Mouse (Mus musculus) CH12.LX (cell line): ENCODE results near the gene Gm21663. TPM values are rescaled to one million over a fixed set of nuclear protein-coding genes. Genes with fewer than 3 reads are reported as not detected.

Source experiments
- DNase-seq: peaks from one replicate; pipeline ENCODE4 v3.0.0-alpha.2; 2013; ENCODE audit errors: extremely low read depth
- H3K27ac ChIP-seq: 2 replicates; pipeline ENCODE4 v1.5.1; 2012; ENCODE audit warnings: low read depth, mild to moderate bottlenecking, control low read depth, moderate library complexity; ENCODE audit not compliant: insufficient read depth
- H3K27me3 ChIP-seq: replicated peaks from 2 replicates; pipeline ENCODE3; 2012; ENCODE audit warnings: inconsistent platforms
- H3K36me3 ChIP-seq, 2 experiments: replicated peaks in 1 of 2; 2 replicates each; pipeline versions ENCODE3 to v1.6.1; 2012; ENCODE audit warnings: inconsistent platforms in 1 of 2, low read length in 1 of 2, mild to moderate bottlenecking in 1 of 2, mixed read lengths in 1 of 2, moderate library complexity in 1 of 2; ENCODE audit not compliant: control insufficient read depth in 1 of 2, insufficient read depth in 1 of 2
- H3K4me1 ChIP-seq, 2 experiments: 2 replicates each; pipeline ENCODE4 v1.6.1; 2012; ENCODE audit warnings: inconsistent platforms in 1 of 2, moderate library complexity in 1 of 2; ENCODE audit not compliant: insufficient read depth in 2 of 2, control insufficient read depth in 1 of 2
- H3K4me2 ChIP-seq: 2 replicates; pipeline ENCODE4 v1.6.1; 2012; ENCODE audit warnings: low read depth, mild to moderate bottlenecking, control low read depth; ENCODE audit not compliant: poor library complexity, insufficient read depth, severe bottlenecking
- H3K4me3 ChIP-seq, 3 experiments: fragments of 150-350 bp in 1 of 3; sonication (generic) in 1 of 3; replicated peaks in 1 of 3; 2 replicates each; pipeline versions ENCODE3 to v1.5.1; 2011 to 2012; ENCODE audit warnings: low read depth in 2 of 3, low read length in 2 of 3, mild to moderate bottlenecking in 2 of 3, moderate library complexity in 2 of 3, control low read depth in 1 of 3, improper control_type of control experiment in 1 of 3, inconsistent platforms in 1 of 3, mixed read lengths in 1 of 3; ENCODE audit not compliant: poor library complexity in 1 of 3
- H3K79me2 ChIP-seq: replicated peaks from 2 replicates; pipeline ENCODE4 v1.6.1; 2012; ENCODE audit warnings: mild to moderate bottlenecking, moderate library complexity; ENCODE audit not compliant: control insufficient read depth, poor library complexity, insufficient read depth, severe bottlenecking; ENCODE audit errors: extremely low read depth
- H3K9ac ChIP-seq: 2 replicates; pipeline ENCODE4 v1.6.1; 2012; ENCODE audit warnings: low read depth, mild to moderate bottlenecking, control low read depth, moderate library complexity; ENCODE audit not compliant: insufficient read depth
- H3K9me3 ChIP-seq: replicated peaks from 2 replicates; pipeline ENCODE3; 2012; ENCODE audit warnings: low read length, inconsistent platforms, mixed read lengths
- E2F4 ChIP-seq: IDR thresholded peaks from 2 replicates; pipeline ENCODE4 v1.6.1; 2011; ENCODE audit warnings: low read depth, low read length, improper control_type of control experiment; ENCODE audit not compliant: insufficient replicate concordance
- GABPA ChIP-seq: IDR thresholded peaks from 2 replicates; pipeline ENCODE4 v1.6.1; 2012; ENCODE audit warnings: low read depth, low read length, improper control_type of control experiment, inconsistent platforms; ENCODE audit not compliant: insufficient replicate concordance
- JUN ChIP-seq: IDR thresholded peaks from 2 replicates; pipeline ENCODE4 v1.6.1; 2011; ENCODE audit warnings: low read depth, mild to moderate bottlenecking, low read length, improper control_type of control experiment, moderate library complexity; ENCODE audit not compliant: insufficient read depth
- KAT2A ChIP-seq: IDR thresholded peaks from 2 replicates; pipeline ENCODE4 v1.6.1; 2012; ENCODE audit warnings: low read length, improper control_type of control experiment, inconsistent platforms; ENCODE audit not compliant: insufficient replicate concordance
- MAX ChIP-seq: IDR thresholded peaks from 2 replicates; pipeline ENCODE4 v1.6.1; 2011; ENCODE audit warnings: low read length, improper control_type of control experiment
- MAZ ChIP-seq: IDR thresholded peaks from 2 replicates; pipeline ENCODE4 v1.6.1; 2012; ENCODE audit warnings: low read depth, mild to moderate bottlenecking, inconsistent platforms, low read length, improper control_type of control experiment, moderate library complexity
- MEF2A ChIP-seq: IDR thresholded peaks from 2 replicates; pipeline ENCODE4 v1.6.1; 2014; ENCODE audit warnings: low read depth, mild to moderate bottlenecking, inconsistent platforms, low read length, improper control_type of control experiment, borderline replicate concordance
- NELFE ChIP-seq: IDR thresholded peaks from 2 replicates; pipeline ENCODE4 v1.6.1; 2011; ENCODE audit warnings: low read depth, low read length, improper control_type of control experiment
- NRF1 ChIP-seq: IDR thresholded peaks from 2 replicates; pipeline ENCODE4 v1.6.1; 2014; ENCODE audit warnings: low read depth, mild to moderate bottlenecking, inconsistent platforms, low read length, improper control_type of control experiment, moderate library complexity
- POLR2A ChIP-seq: IDR thresholded peaks from 2 replicates; pipeline ENCODE4 v1.6.1; 2011; ENCODE audit warnings: low read depth, mild to moderate bottlenecking, improper control_type of control experiment, low read length
- POLR2AphosphoS2 ChIP-seq: IDR thresholded peaks from 2 replicates; pipeline ENCODE4 v1.6.1; 2011; ENCODE audit warnings: low read depth, low read length, improper control_type of control experiment
- RCOR1 ChIP-seq: conservative IDR thresholded peaks from 2 replicates; pipeline ENCODE4 v1.6.1; 2012; ENCODE audit warnings: low read depth, mild to moderate bottlenecking, inconsistent platforms, low read length, improper control_type of control experiment
- SIN3A ChIP-seq: IDR thresholded peaks from 2 replicates; pipeline ENCODE4 v1.6.1; 2012; ENCODE audit warnings: low read length, improper control_type of control experiment, inconsistent platforms
- TBP ChIP-seq: conservative IDR thresholded peaks from 2 replicates; pipeline ENCODE4 v1.6.1; 2011; ENCODE audit warnings: low read depth, low read length, improper control_type of control experiment
- USF1 ChIP-seq: IDR thresholded peaks from 2 replicates; pipeline ENCODE4 v1.6.1; 2014; ENCODE audit warnings: low read depth, mild to moderate bottlenecking, inconsistent platforms, low read length, improper control_type of control experiment
- ZKSCAN1 ChIP-seq: IDR thresholded peaks from 2 replicates; pipeline ENCODE4 v1.6.1; 2012; ENCODE audit warnings: low read depth, inconsistent platforms, low read length, improper control_type of control experiment, borderline replicate concordance
- ZNF384 ChIP-seq: IDR thresholded peaks from 2 replicates; pipeline ENCODE4 v1.6.1; 2012; ENCODE audit warnings: low read depth, low read length, improper control_type of control experiment, inconsistent platforms
- dilution Hi-C: fragments of 300-500 bp; cut with MboI; formaldehyde crosslinking; loops from 2 replicates; pipeline ENCODE4 v1.14.3; 2020; ENCODE audit warnings: low sequenced_read_pairs; ENCODE audit not compliant: extremely low pct_unique_long_range_greater_than_20kb, extremely low pct_ligation_motif_present
- in situ Hi-C: fragments of 300-500 bp; cut with MboI; formaldehyde crosslinking; loops from 3 replicates; pipeline ENCODE4 v1.14.3; 2019; ENCODE audit warnings: low sequenced_read_pairs, low pct_ligation_motif_present, low pct_unique_long_range_greater_than_20kb, mixed read lengths
- polyA plus RNA-seq: library from polyadenylated mRNA; unstranded; fragments of >175 nt; gene quantifications from 2 replicates; pipeline ENCODE4 v1.2.1, GENCODE M21; 2012; ENCODE audit warnings: low read depth; ENCODE audit not compliant: insufficient read length
- total RNA-seq, 2 experiments: library from RNA; depleted of rRNA; stranded (reverse); fragments of 300-350 nt in 1 of 2; fragments of >200 nt in 1 of 2; gene quantifications; 2 replicates each; pipeline ENCODE4 v1.2.3; 2012 to 2014

Gene Gm21663
- total and polyA plus RNA-seq, 3 experiments, result not detected

GRCm38 (mm10) chr5:25889746-25890382, 52.3 kb downstream of the Gm21663 start:
- TF ChIP-seq ZNF384 (no peak), MAZ (no peak), NRF1 (no peak), E2F4 (no peak)
- TF ChIP-seq, all 38 proteins: peak for 0
- Histone ChIP-seq H3K27ac (no peak overlapping the region), H3K9ac (no peak overlapping the region), H3K4me2 (no peak overlapping the region), H3K9me3 (peaks cover 3% of the 10 kb centered on the region), H3K27me3 (peaks cover 2% of the 10 kb centered on the region), H3K36me3 (no peaks in the 10 kb centered on the region), H3K4me3 (no peak overlapping the region), H3K79me2 (no peaks in the 10 kb centered on the region), H3K4me1 (0 out of 4 replicates have a peak, but pooled peaks cover 0 to 5% of the 10 kb centered on the region in 2 experiments)
- no peak for DNase-seq
- in situ Hi-C loops, result no loop called here
- dilution Hi-C loops, result no loop called here

DNA sequence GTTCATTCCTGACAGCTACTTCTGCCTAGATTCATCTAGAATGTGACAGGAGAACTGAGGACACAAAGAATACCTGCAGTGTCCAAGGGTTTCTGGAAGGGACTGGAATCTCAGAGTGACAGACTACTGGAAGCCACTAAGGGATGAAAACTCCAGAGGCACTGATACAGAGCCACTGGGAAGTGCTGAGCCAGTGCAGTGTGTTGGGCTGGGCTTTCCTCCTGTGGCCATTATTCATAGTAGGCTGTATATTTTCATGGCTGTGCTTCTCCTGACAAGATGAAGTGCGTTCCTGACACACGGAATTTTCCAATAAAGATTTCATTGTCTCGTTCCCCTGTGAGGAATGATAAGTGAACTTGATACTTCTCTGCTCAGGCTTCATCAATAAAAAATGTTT, 55.5 kb downstream of the Gm21663 start:
- dilution Hi-C loops (no loop called here), in situ Hi-C loops (no loop called here)
- Histone ChIP-seq H3K9me3 (peaks cover 5% of the 10 kb centered on the region), H3K27me3 (peaks cover 2% of the 10 kb centered on the region), H3K27ac (no peak overlapping the region), H3K4me3 (no peak overlapping the region), H3K4me1 (0 out of 4 replicates have a peak, but pooled peaks cover 0 to 5% of the 10 kb centered on the region in 2 experiments), H3K4me2 (no peak overlapping the region), H3K79me2 (no peaks in the 10 kb centered on the region), H3K9ac (no peak overlapping the region), H3K36me3 (no peaks in the 10 kb centered on the region)
- TF ChIP-seq E2F4, result no peak
- TF ChIP-seq ZKSCAN1, result no peak
- TF ChIP-seq TBP, result no peak
- no peak for TF ChIP-seq NELFE
- no peak for TF ChIP-seq SIN3A
- TF ChIP-seq RCOR1, result no peak
- no peak for TF ChIP-seq MAX
- no peak for TF ChIP-seq POLR2A
- TF ChIP-seq GABPA, result no peak
- no peak for TF ChIP-seq POLR2AphosphoS2
- no peak for TF ChIP-seq JUN
- no peak for TF ChIP-seq MEF2A
- no peak for TF ChIP-seq NRF1
- no peak for TF ChIP-seq USF1
- TF ChIP-seq KAT2A, result no peak
- no peak for DNase-seq

Other genes with a start within 250 kb of the Gm21663 start
- 13.0 and 16.3 TPM in 2 replicates for gene Xrcc2, start 236.6 kb downstream of the Gm21663 start, total RNA-seq (2012; rRNA removed)
- gene Xrcc2, start 236.6 kb downstream of the Gm21663 start, total RNA-seq (2014; rRNA removed), result 21.9 and 23.4 TPM in 2 replicates
- gene Xrcc2, start 236.6 kb downstream of the Gm21663 start, polyA plus RNA-seq, result 10.0 and 11.3 TPM in 2 replicates
- gene Actr3b, start 182.4 kb downstream of the Gm21663 start, total RNA-seq (2012; rRNA removed), result 1.3 and 1.7 TPM in 2 replicates
- 3.9 and 4.5 TPM in 2 replicates for gene Actr3b, start 182.4 kb downstream of the Gm21663 start, total RNA-seq (2014; rRNA removed)
- gene Actr3b, start 182.4 kb downstream of the Gm21663 start, polyA plus RNA-seq, result 4.7 and 6.8 TPM in 2 replicates
- gene Gm21671, start 12.0 kb upstream of the Gm21663 start, total RNA-seq (2012; rRNA removed), result not detected in 2 replicates
- gene Gm21671, start 12.0 kb upstream of the Gm21663 start, total RNA-seq (2014; rRNA removed), result not detected in 2 replicates
- gene Gm21671, start 12.0 kb upstream of the Gm21663 start, polyA plus RNA-seq, result not detected in 2 replicates
- not detected in 2 replicates for gene Gm21680, start 30.3 kb upstream of the Gm21663 start, total RNA-seq (2012; rRNA removed)
- not detected in 2 replicates for gene Gm21680, start 30.3 kb upstream of the Gm21663 start, total RNA-seq (2014; rRNA removed)
- gene Gm21680, start 30.3 kb upstream of the Gm21663 start, polyA plus RNA-seq, result not detected in 2 replicates
- not detected in 2 replicates for gene Gm21698, start 46.3 kb upstream of the Gm21663 start, total RNA-seq (2012; rRNA removed)
- gene Gm21698, start 46.3 kb upstream of the Gm21663 start, total RNA-seq (2014; rRNA removed), result not detected in 2 replicates
- not detected in 2 replicates for gene Gm21698, start 46.3 kb upstream of the Gm21663 start, polyA plus RNA-seq
- gene Gm1979, start 62.4 kb upstream of the Gm21663 start, total RNA-seq (2012; rRNA removed), result not detected in 2 replicates
- gene Gm1979, start 62.4 kb upstream of the Gm21663 start, total RNA-seq (2014; rRNA removed), result not detected in 2 replicates
- gene Gm1979, start 62.4 kb upstream of the Gm21663 start, polyA plus RNA-seq, result not detected in 2 replicates
- not detected in 2 replicates for gene Gm5862, start 80.5 kb upstream of the Gm21663 start, total RNA-seq (2012; rRNA removed)
- not detected in 2 replicates for gene Gm5862, start 80.5 kb upstream of the Gm21663 start, total RNA-seq (2014; rRNA removed)
- not detected in 2 replicates for gene Gm5862, start 80.5 kb upstream of the Gm21663 start, polyA plus RNA-seq
- gene Speer4a, start 97.2 kb upstream of the Gm21663 start, total RNA-seq (2012; rRNA removed), result not detected in 2 replicates
- gene Speer4a, start 97.2 kb upstream of the Gm21663 start, total RNA-seq (2014; rRNA removed), result not detected in 2 replicates
- not detected in 2 replicates for gene Speer4a, start 97.2 kb upstream of the Gm21663 start, polyA plus RNA-seq
- gene Gm7347, start 116.2 kb upstream of the Gm21663 start, total RNA-seq (2012; rRNA removed), result not detected in 2 replicates
- not detected in 2 replicates for gene Gm7347, start 116.2 kb upstream of the Gm21663 start, total RNA-seq (2014; rRNA removed)
- not detected in 2 replicates for gene Gm7347, start 116.2 kb upstream of the Gm21663 start, polyA plus RNA-seq
- gene Gm10471, start 146.9 kb upstream of the Gm21663 start, total RNA-seq (2012; rRNA removed), result not detected in 2 replicates
- not detected in 2 replicates for gene Gm10471, start 146.9 kb upstream of the Gm21663 start, total RNA-seq (2014; rRNA removed)
- not detected in 2 replicates for gene Gm10471, start 146.9 kb upstream of the Gm21663 start, polyA plus RNA-seq
- not detected in 2 replicates for gene 5031410I06Rik, start 163.0 kb upstream of the Gm21663 start, total RNA-seq (2012; rRNA removed)
- gene 5031410I06Rik, start 163.0 kb upstream of the Gm21663 start, total RNA-seq (2014; rRNA removed), result not detected in 2 replicates
- not detected in 2 replicates for gene 5031410I06Rik, start 163.0 kb upstream of the Gm21663 start, polyA plus RNA-seq
- gene Gm10220, start 179.0 kb upstream of the Gm21663 start, total RNA-seq (2012; rRNA removed), result not detected in 2 replicates
- gene Gm10220, start 179.0 kb upstream of the Gm21663 start, total RNA-seq (2014; rRNA removed), result not detected in 2 replicates
- not detected in 2 replicates for gene Gm10220, start 179.0 kb upstream of the Gm21663 start, polyA plus RNA-seq